Mouse (Mus musculus) heart, postnatal 36 days (tissue): ENCODE results near the gene Adamts14. TPM values are rescaled to one million over a fixed set of nuclear protein-coding genes. Genes with fewer than 3 reads are reported as not detected.

Experiments
- DNase-seq, 2 experiments: peaks; one replicate each; pipeline ENCODE4 v3.0.0; 2021 to 2022
- intact Hi-C: fragments of 180-260 bp; cut with DNase I; formaldehyde crosslinking; loops from one replicate; pipeline ENCODE4 v1.15.1; 2025
- total RNA-seq, 2 experiments: library from RNA; stranded (reverse); gene quantifications; 2 replicates each; pipeline ENCODE4 v1.2.3; 2021

Gene Adamts14
- total RNA-seq, 2 experiments from 2014 or later: 0.83 to 1.9 TPM

DNA sequence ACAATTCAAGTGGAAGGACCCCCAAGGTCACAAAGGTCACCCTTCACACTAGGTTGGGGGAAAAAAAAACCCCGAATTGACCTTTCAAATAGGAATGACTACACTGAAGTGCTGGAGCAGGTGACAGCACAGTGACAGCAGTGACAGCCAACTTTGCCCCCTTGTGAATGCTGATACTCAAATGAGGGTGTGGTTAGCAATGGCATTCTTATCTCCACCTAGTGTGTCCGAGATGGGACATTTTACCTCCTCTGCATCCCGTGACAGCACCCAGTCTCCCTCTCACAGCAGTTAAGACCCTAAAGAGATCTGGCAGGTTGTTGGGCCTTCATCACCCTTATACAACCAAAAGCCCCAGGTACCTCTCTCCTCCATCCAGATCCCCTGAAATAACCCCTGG lies 123.8 kb downstream of the Adamts14 start:
- intact Hi-C loops: no loop called here
- DNase-seq: no peak

DNA sequence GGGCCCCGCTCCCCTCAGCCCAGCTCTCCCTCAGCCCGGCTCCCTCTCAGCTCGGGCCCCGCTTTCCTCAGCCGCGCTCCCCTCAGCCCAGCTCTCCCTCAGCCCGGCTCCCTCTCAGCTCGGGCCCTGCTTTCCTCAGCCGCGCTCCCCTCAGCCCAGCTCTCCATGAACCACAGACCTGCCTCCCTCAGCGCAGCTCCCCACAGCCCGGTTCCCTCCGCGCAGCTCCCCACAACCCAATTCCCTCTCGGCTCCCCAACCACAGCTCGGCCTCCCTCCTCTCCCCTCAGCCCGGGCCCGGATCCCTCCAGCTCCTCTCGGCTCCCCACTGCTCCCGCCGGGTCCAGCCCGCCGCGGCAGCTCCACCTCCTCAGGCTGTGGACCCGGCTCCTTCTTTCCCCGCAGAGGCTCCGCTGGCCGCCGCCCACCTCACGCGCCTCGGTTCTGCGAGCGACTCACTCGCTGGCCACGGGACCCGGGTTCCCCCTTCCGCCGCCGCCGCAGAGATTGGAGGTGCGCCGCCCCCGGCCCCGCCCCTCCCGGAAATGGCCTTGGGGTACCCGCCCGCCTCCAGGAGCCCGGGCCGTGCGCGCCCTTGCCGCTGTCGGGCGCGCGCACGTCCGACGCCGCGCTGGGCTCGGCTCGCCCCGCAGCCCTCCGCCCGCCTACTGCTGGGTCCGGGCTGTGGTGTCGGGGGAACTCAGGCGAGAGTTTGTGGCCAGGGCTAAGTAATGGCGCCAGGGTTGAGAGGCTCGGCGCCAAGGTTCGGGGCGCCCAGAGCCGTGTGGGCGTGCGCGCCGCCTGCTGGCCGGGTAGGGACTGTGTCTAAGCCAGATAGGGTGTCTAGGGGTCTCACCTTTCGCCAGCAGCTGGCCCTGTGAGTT lies 125.8 kb downstream of the Adamts14 start, which contains the start of gene Sgpl1:
Gene Sgpl1, minus strand, starts transcription at position 547 of the 884 bp plus-strand sequence.
- DNase-seq: peak; percentile 89
- intact Hi-C loops: no loop called here

Other genes starting within 250 kb of the Adamts14 start
- under 1 TPM; 0.39 to 0.95 TPM for gene Pcbd1, start 184.1 kb downstream of the Adamts14 start, total RNA-seq
- 10 to 100 TPM; 17.8 to 19.8 TPM for gene Sgpl1, start 125.7 kb downstream of the Adamts14 start, total RNA-seq
- not detected for gene Tbata, start 101.5 kb downstream of the Adamts14 start, total RNA-seq
- gene Prf1, start 24.4 kb upstream of the Adamts14 start, total RNA-seq: under 1 TPM in 1 of 2 experiments, not detected in 1; 0.11 TPM
- 10 to 100 TPM; 19.9 to 21.6 TPM for gene Pald1, start 110.1 kb upstream of the Adamts14 start, total RNA-seq
- gene Nodal, start 144.5 kb upstream of the Adamts14 start, total RNA-seq: under 1 TPM in 1 of 2 experiments, not detected in 1; 0.11 TPM
- gene Eif4ebp2, start 179.2 kb upstream of the Adamts14 start, total RNA-seq: 10 to 100 TPM; 65.4 to 74.1 TPM
- gene Lrrc20, start 202.4 kb upstream of the Adamts14 start, total RNA-seq: 10 to 100 TPM; 29.5 to 31.6 TPM